Mouse (Mus musculus) limb, embryonic 15.5 days (tissue): ENCODE measurements at regions not wholly inside any gene's neighbourhood (a gene's known extent, or its start where the extent isn't known, plus 50 kb on each side); places are given as distances from the start of the nearest gene placed in this dataset.

ENCODE experiments used
- ATAC-seq: fragments of 200-750 bp; cut with Nextera tagmentation; 2 replicates; pipeline ENCODE4 v1.8.0; 2017; ENCODE audit warnings: low read depth, moderate TSS enrichment; ENCODE audit not compliant: insufficient number of reproducible peaks, low FRiP score, low TSS enrichment
- H3K27ac ChIP-seq: fragments of 300-500 bp; sonication (generic); 2 replicates; pipeline ENCODE4 v1.5.1; 2015; ENCODE audit warnings: moderate library complexity, mild to moderate bottlenecking, inconsistent platforms
- H3K27me3 ChIP-seq: fragments of 300-500 bp; sonication (generic); 2 replicates; pipeline ENCODE4 v1.6.1; 2015; ENCODE audit warnings: inconsistent platforms
- H3K36me3 ChIP-seq: fragments of 300-500 bp; sonication (generic); 2 replicates; pipeline ENCODE4 v1.6.1; 2015; ENCODE audit warnings: inconsistent platforms
- H3K4me1 ChIP-seq: fragments of 300-500 bp; sonication (generic); 2 replicates; pipeline ENCODE4 v1.6.1; 2015; ENCODE audit warnings: inconsistent platforms
- H3K4me2 ChIP-seq: fragments of 300-500 bp; sonication (generic); 2 replicates; pipeline ENCODE4 v1.6.1; 2015; ENCODE audit warnings: mild to moderate bottlenecking, inconsistent platforms
- H3K4me3 ChIP-seq: fragments of 300-500 bp; sonication (generic); 2 replicates; pipeline ENCODE4 v1.5.1; 2015; ENCODE audit warnings: mild to moderate bottlenecking, inconsistent platforms
- H3K9ac ChIP-seq: fragments of 300-500 bp; sonication (generic); 2 replicates; pipeline ENCODE4 v1.6.1; 2015; ENCODE audit warnings: inconsistent platforms
- H3K9me3 ChIP-seq: fragments of 300-500 bp; sonication (generic); 2 replicates; pipeline ENCODE4 v1.6.1; 2016; ENCODE audit warnings: inconsistent platforms
- WGBS: fragments of 180-500 bp; shearing (Covaris S2); methylation state at CpG from one replicate; pipeline ENCODE4 v1.1.7; 2015; 5-methylcytosine and 5-hydroxymethylcytosine counted together

DNA sequence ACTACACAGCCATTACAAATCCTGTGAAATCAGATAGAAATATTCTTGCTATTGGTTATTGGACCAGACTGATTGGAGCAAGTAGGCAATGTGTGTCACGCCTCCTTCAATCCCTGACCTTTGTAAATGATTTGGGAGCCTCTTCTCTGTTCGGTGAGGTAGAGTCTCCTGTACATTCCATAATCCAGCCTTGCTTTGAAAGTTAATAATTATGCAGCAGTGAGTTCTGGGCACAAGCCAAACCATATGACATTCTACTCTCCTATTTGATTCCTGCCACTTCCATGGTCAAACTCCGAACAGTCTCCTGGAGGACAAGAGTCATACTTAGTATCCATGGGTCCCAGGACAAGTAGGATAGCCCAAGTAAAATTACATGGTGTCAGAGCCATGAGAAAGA is 158.4 kb upstream of the Cpeb2 start:
- ATAC-seq: no peak
- Histone ChIP-seq H3K4me2 (no peak overlapping the region), H3K9me3 (no peaks in the 10 kb centered on the region), H3K27ac (no peak overlapping the region), H3K9ac (no peak overlapping the region), H3K27me3 (no peaks in the 10 kb centered on the region), H3K4me1 (no peaks in the 10 kb centered on the region), H3K36me3 (no peaks in the 10 kb centered on the region), H3K4me3 (no peak overlapping the region)
- WGBS: 79% methylated on average over 3 of the region's 3 CpGs

DNA sequence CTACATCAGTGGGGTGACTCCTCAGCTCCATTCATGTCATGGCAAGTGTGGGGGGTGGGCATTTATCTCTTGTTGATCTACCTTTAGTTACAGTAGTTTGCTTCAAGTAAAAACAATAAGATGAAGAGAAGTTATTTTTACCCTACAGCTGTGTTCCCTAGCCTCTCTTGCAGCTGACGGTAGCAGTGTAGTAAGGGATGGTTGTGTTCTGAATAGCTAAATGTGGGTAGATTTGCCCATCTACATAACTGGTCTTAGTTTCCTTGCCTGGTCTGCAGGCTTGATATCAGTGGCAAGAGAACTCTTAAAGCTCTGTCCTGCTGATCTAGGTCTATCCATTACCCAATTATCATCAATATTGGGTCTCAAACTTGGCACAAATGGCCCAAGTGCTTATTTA is 152.7 kb upstream of the Cpeb2 start:
- no peak overlapping the region for H3K9ac ChIP-seq
- H3K9me3 ChIP-seq: no peaks in the 10 kb centered on the region
- H3K4me3 ChIP-seq: no peak overlapping the region
- ATAC-seq: no peak
- no peak overlapping the region for H3K27ac ChIP-seq
- no peak overlapping the region for H3K4me2 ChIP-seq
- H3K36me3 ChIP-seq: no peaks in the 10 kb centered on the region
- WGBS: 70% methylated on average over 1 of the region's 1 CpGs
- H3K4me1 ChIP-seq: no peaks in the 10 kb centered on the region
- H3K27me3 ChIP-seq: no peaks in the 10 kb centered on the region

DNA sequence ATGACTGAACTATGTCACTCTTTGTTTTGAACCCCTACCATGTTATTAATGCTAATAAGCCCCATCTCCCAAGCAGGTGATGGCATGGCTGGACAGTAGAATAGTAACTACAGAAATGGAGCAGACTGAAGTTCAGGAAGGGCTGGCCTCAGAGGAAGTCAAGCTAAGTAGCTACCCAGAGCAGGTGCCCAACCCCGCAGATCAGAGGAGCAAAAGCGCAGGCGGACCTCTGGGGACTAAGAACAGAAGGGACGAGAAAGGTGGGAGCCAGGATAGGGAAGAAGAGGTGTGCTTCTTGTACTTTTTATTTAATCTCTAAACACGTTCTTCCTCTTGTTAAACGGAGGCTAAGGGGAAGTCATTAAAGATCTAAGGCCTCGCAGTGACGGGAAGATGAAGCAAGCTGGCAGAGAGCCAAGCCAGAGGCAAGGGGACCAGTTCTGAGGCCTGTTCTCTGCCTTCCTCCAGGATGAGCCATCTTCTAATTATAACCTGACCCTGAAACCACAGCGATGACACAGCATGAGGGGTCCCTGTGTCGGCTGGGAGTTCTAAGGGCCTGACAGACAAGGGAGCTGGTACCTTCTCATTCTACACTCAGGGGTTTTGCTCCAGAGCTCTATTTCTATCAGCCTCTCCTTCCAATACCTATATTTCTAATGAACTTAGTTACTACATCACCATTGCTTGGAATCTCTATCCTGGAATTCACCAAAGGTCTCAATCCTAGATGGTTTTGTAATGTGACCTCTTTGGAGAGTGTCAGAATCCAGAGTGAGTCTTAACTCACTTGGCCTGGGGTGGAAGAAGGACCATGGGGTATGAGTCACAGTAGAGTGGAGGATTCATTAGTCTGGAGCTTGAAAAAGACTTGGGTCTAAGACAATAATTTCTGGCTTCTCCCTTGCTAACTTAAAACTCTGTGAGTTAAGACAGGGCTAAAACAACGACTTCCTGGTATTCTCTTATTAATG is 151.1 kb upstream of the Cpeb2 start:
- Histone ChIP-seq H3K4me1 (no peaks in the 10 kb centered on the region), H3K36me3 (no peaks in the 10 kb centered on the region), H3K9ac (no peak overlapping the region), H3K4me2 (no peak overlapping the region), H3K4me3 (no peak overlapping the region), H3K27me3 (no peaks in the 10 kb centered on the region), H3K9me3 (no peaks in the 10 kb centered on the region), H3K27ac (peak overlapping the region; percentile 33; the same call in 1 of the 2 replicates)
- 37% methylated on average over 11 of the region's 11 CpGs for WGBS
- no peak for ATAC-seq

- Histone ChIP-seq H3K36me3 (no peaks in the 10 kb centered on the region), H3K4me2 (no peak overlapping the region), H3K9me3 (no peaks in the 10 kb centered on the region), H3K27me3 (no peaks in the 10 kb centered on the region), H3K9ac (no peak overlapping the region), H3K4me1 (peaks cover 7% of the 10 kb centered on the region; the same call in 1 of the 2 replicates), H3K27ac (no peak overlapping the region), H3K4me3 (no peak overlapping the region)
- 77% methylated on average over 2 of the region's 2 CpGs for WGBS
- ATAC-seq: no peak
Measured at GRCm38 (mm10) chr5:43087077-43087476, 145.9 kb upstream of the Cpeb2 start.

DNA sequence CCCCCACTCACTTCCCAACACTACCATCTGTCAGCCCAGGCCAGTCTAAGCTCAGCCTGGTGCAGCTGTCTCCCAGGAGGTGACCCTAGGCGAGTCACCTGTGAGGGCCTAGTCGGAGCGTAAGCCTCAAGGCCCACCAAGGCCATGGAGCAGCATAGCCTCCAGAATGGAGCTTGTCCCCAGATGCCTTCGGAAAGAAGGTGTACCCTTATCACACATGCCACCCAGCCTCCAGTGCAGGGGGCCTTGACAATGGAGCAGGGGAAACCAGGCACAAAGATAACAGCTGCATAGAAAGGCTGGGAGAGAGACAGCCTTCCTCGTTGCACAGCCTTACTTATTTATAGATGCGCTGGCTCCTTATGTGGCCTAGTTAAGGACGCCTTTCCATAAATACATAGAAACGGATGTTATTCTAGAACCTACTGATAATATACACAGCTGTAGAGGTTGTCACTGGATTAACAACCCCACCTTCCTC is 145.0 kb upstream of the Cpeb2 start:
- Histone ChIP-seq H3K9me3 (no peaks in the 10 kb centered on the region), H3K27ac (no peak overlapping the region), H3K9ac (no peak overlapping the region), H3K36me3 (no peaks in the 10 kb centered on the region), H3K4me3 (no peak overlapping the region), H3K4me1 (peaks cover 7% of the 10 kb centered on the region; the same call in 1 of the 2 replicates), H3K4me2 (no peak overlapping the region), H3K27me3 (no peaks in the 10 kb centered on the region)
- ATAC-seq: no peak
- 69% methylated on average over 8 of the region's 8 CpGs for WGBS

DNA sequence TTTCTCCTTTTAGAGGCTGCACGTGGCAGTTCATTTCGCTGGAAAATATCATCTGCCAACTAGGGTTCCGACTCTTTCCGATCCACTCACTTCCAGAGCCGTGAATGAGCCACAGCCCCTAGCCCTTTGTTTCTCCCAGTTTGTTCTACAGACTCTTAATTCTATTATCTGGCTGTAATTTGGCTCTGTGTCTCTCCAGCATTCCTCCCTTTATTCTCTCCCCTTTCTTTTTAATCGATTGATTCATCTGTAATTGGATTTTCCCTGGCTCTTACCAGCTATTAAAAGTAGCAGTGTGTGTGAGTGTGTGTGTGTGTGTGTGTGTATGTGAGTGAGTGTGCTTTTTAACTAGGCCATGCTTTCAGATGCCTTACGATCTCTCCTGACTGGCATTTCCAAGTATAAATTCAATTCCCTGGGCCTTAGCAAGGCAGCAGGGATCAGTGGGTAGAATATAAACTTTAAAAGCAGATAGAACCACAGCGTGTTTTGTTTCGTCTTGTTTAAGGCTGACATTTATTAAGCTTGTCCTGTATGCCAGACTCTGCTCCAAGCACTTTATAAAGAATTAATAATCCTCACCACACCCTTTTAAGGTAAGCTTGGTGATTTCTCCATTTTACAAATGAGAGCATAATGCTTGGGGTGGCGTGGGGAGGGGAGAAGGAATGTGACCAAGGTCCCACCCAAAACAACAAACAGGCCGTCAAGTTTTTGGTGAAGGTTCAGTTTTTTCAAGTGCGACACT is 144.1 kb upstream of the Cpeb2 start:
- Histone ChIP-seq H3K36me3 (no peaks in the 10 kb centered on the region), H3K27me3 (no peaks in the 10 kb centered on the region), H3K4me3 (no peak overlapping the region), H3K27ac (no peak overlapping the region), H3K9ac (no peak overlapping the region), H3K4me2 (no peak overlapping the region), H3K9me3 (no peaks in the 10 kb centered on the region), H3K4me1 (peaks cover 7% of the 10 kb centered on the region; the same call in 1 of the 2 replicates)
- no peak for ATAC-seq
- WGBS: 50% methylated on average over 12 of the region's 12 CpGs

GRCm38 (mm10) chr5:43089475-43089874 is 143.5 kb upstream of the Cpeb2 start:
- 61% methylated on average over 2 of the region's 2 CpGs for WGBS

DNA sequence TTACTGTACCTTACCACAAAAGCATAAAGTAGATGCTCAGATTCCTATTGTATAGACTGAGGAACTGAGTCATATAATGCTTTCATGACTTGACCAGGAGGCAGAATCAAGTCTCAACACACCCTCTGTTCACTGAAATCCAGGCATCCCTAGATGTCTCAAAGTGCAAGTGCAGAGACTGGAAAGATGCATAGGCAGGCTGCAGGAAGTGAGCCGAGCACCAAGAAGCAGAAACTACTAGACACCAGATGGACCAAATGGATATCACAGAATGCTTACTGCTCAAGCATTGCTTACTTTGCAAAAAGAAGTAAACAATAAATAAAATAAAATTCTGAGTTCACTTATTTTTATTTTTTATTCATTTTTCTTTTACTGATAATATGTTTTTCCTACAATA is 143.0 kb upstream of the Cpeb2 start:
- 92% methylated on average over 1 of the region's 1 CpGs for WGBS
- no peak overlapping the region for H3K9ac ChIP-seq
- H3K9me3 ChIP-seq: no peaks in the 10 kb centered on the region
- H3K27ac ChIP-seq: no peak overlapping the region
- H3K27me3 ChIP-seq: no peaks in the 10 kb centered on the region
- H3K4me1 ChIP-seq: peaks cover 14% of the 10 kb centered on the region
- ATAC-seq: no peak
- no peak overlapping the region for H3K4me2 ChIP-seq
- H3K4me3 ChIP-seq: no peak overlapping the region
- H3K36me3 ChIP-seq: no peaks in the 10 kb centered on the region

More at GRCm38 (mm10) chr5:43089475-43089874, 143.5 kb upstream of the Cpeb2 start:
- Histone ChIP-seq H3K4me2 (no peak overlapping the region), H3K4me3 (no peak overlapping the region), H3K9ac (no peak overlapping the region), H3K36me3 (no peaks in the 10 kb centered on the region), H3K9me3 (no peaks in the 10 kb centered on the region), H3K27me3 (no peaks in the 10 kb centered on the region), H3K4me1 (peaks cover 11% of the 10 kb centered on the region), H3K27ac (no peak overlapping the region)
- no peak for ATAC-seq

DNA sequence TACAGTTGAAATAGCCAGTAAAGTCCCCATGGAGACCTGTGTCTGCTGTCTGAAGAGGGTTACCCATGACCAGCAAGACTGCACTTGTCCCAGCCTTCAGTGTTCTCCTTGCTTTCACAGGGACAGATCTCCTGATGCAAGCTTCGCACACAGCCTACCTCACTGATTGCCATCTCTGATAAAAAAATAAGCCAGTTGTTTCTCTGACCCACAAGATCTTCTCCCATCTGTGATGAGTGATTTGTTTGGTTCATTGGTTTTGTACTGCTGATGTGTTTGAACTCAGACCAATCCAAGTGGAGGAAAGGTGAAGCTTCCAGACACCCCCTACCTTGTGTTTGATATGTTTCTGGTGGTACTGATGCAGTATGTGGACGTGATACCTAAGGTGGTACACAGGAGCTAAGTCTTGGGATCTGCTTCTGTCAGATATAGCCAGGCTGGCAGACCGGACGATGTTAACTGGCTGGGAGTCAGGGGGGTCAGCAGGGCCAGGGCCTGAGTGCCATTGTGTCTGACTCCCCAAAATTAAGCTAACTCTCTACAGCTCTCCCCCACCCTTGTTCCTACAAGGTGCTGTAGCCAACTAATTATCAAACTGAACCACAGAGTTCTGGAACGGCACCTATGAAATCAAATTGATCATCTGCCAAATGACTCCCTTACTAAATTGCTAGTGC is 139.2 kb upstream of the Cpeb2 start:
- peaks cover 10% of the 10 kb centered on the region for H3K4me1 ChIP-seq
- no peaks in the 10 kb centered on the region for H3K27me3 ChIP-seq
- no peaks in the 10 kb centered on the region for H3K9me3 ChIP-seq
- no peak overlapping the region for H3K27ac ChIP-seq
- H3K4me3 ChIP-seq: no peak overlapping the region
- ATAC-seq: 0 out of 2 replicates have a peak, but pooled peaks have one; percentile 14
- WGBS: 68% methylated on average over 5 of the region's 5 CpGs
- no peak overlapping the region for H3K9ac ChIP-seq
- no peak overlapping the region for H3K4me2 ChIP-seq
- H3K36me3 ChIP-seq: no peaks in the 10 kb centered on the region

DNA sequence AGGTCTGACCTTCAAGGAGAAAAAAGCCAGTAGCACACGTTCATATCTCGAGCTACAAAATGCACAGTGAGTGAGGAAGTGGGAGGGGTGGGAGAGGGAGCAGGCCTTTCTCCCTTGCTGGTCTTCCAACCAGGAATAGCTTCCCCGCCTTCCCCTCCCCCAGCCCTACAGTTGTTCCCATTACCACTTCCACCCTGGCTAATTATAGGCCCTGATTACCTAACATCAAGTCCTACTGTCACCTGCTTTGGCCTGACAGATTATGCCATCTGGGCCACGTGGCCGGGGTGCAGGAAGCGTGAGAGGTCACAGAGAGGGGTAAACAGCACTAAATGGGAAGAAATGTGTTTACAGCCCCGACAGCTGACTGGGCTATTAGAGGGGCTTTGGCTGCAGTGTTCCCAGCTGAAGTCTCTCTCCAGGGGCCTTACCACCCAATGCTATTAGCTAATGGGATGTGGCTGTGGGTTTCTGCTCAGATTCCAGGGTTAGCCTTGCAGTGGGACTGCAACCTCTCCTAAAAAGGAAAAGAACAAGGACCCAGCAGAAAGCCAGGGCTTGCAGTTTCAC is 138.6 kb upstream of the Cpeb2 start:
- H3K4me3 ChIP-seq: no peak overlapping the region
- no peaks in the 10 kb centered on the region for H3K27me3 ChIP-seq
- no peaks in the 10 kb centered on the region for H3K9me3 ChIP-seq
- H3K9ac ChIP-seq: no peak overlapping the region
- peak; percentile 78; the same call in 1 of the 2 replicates for ATAC-seq
- H3K36me3 ChIP-seq: no peaks in the 10 kb centered on the region
- H3K4me1 ChIP-seq: peaks cover 7% of the 10 kb centered on the region; the same call in 1 of the 2 replicates
- WGBS: 20% methylated on average over 7 of the region's 7 CpGs
- no peak overlapping the region for H3K27ac ChIP-seq
- no peak overlapping the region for H3K4me2 ChIP-seq

GRCm38 (mm10) chr5:43102000-43102459 is 130.9 kb upstream of the Cpeb2 start:
- no peak overlapping the region for H3K27ac ChIP-seq
- no peak overlapping the region for H3K4me2 ChIP-seq
- no peak for ATAC-seq
- 0 out of 2 replicates have a peak, but pooled peaks cover 3% of the 10 kb centered on the region for H3K4me1 ChIP-seq
- no peaks in the 10 kb centered on the region for H3K9me3 ChIP-seq
- no peaks in the 10 kb centered on the region for H3K27me3 ChIP-seq
- H3K4me3 ChIP-seq: no peak overlapping the region
- WGBS: 28% methylated on average over 4 of the region's 4 CpGs
- H3K9ac ChIP-seq: no peak overlapping the region
- no peaks in the 10 kb centered on the region for H3K36me3 ChIP-seq
